34 mouse cellular contexts compared by ENCODE assay signal in genomic region chr6:72315384-72315783, GRCm38 (mm10). TPM values are rescaled to one million over a fixed set of nuclear protein-coding genes. Genes with fewer than 3 reads are reported as not detected.
A peak's percentile ranks its signal among the peaks of the same experiment; 100 is the strongest.
DNase-seq lines count a peak whose midpoint lies in the region; ATAC-seq and TF ChIP-seq lines count a peak whose summit lies in the region.
"Had no signal": no experiment of that assay in that cellular context is flagged by ENCODE, and none has a peak within 500 bp of the region (broad histone marks: within the 10 kb centered on the region; RNA-seq: fewer than 3 reads in every experiment).

No protein-coding gene starts in this region.

- DNase-seq in heart, postnatal 25 days (ENCODE audit: low spot score) = no peak
- no peak for DNase-seq in lung, adult 2 months
- no peak for DNase-seq in lung, postnatal 10 days
- DNase-seq in 416B (ENCODE audit: low read depth) = peak; percentile 40
- no peak for DNase-seq in Patski (ENCODE audit: low read depth, low spot score)
- no peak for DNase-seq in left cerebral cortex, postnatal 25 days (ENCODE audit: low spot score in 2 of 2)
- DNase-seq: adrenal gland, postnatal 10 days; B cell, adult 2 months; cerebellum, adult 9-10 months; cerebellum, postnatal 36 days; gastrocnemius, postnatal 36 days; kidney, adult 18-20 months; kidney, postnatal 25 days; retina, postnatal 1 day; right cerebral cortex, postnatal 14 days; thymus, postnatal 14 days had no signal

- CTCF ChIA-PET in Patski (lab: Charles Lee) = interaction anchor here (1.0 to 2.9 kb wide), 5 partner anchors 10 to 99 kb away, joined by 3 to 11 read pairs (median 5); partner anchors contain the start of gene Ggcx

- H3K27me3 ChIP-seq in heart, embryonic 12.5 days (replicated peaks) = no peaks in the 10 kb centered on the region
- no peaks in the 10 kb centered on the region for H3K27me3 ChIP-seq in Patski
- H3K27me3 ChIP-seq: forebrain, embryonic 13.5 days; kidney, embryonic 15.5 days; limb, embryonic 12.5 days; liver, embryonic 15.5 days; midbrain, embryonic 15.5 days; neural tube, embryonic 15.5 days; stomach, embryonic 15.5 days had no signal

- H3K4me2 ChIP-seq in heart, embryonic 12.5 days = no peak overlapping the region
- H3K4me2 ChIP-seq: forebrain, embryonic 13.5 days; hindbrain, embryonic 14.5 days; kidney, embryonic 15.5 days; limb, embryonic 12.5 days; liver, embryonic 15.5 days; midbrain, embryonic 15.5 days; neural tube, embryonic 15.5 days; stomach, embryonic 15.5 days had no signal

- peak; percentile 86; the same call in 1 of the 2 replicates for TF ChIP-seq POLR2A in lung, adult 2 months (IDR thresholded peaks at IDR 0.05; ENCODE audit: borderline replicate concordance, extremely low read depth, low read depth, low read length)

- H3K27ac ChIP-seq in heart, embryonic 12.5 days (ENCODE audit: poor library complexity, severe bottlenecking) = peak overlapping the region; percentile 68; the same call in 1 of the 2 replicates
- H3K27ac ChIP-seq: forebrain, embryonic 13.5 days; hindbrain, embryonic 14.5 days; kidney, embryonic 15.5 days; limb, embryonic 12.5 days; liver, embryonic 15.5 days; midbrain, embryonic 10.5 days; midbrain, embryonic 15.5 days; neural tube, embryonic 15.5 days; stomach, embryonic 15.5 days had no signal

- TF ChIP-seq CTCF in lung, adult 2 months (IDR thresholded peaks at IDR 0.05; ENCODE audit: insufficient read depth, low read length) = no peak
- no peak for TF ChIP-seq CTCF in Patski (IDR thresholded peaks at IDR 0.05)

- H3K36me3 ChIP-seq in heart, embryonic 12.5 days = peaks cover 41% of the 10 kb centered on the region

- ATAC-seq in heart, embryonic 12.5 days (ENCODE audit: insufficient number of reproducible peaks, low FRiP score) = no peak
- ATAC-seq in Patski = peak; percentile 8
- ATAC-seq: forebrain, embryonic 13.5 days; midbrain, embryonic 15.5 days had no signal

- intact Hi-C loops in heart, postnatal 25 days (cut with DNase I) = no loop called here
- intact Hi-C loops in left cerebral cortex, postnatal 25 days (cut with DNase I) = no loop called here

- 65% methylated on average over 2 of the region's 2 CpGs for WGBS in heart, embryonic 12.5 days
- 70% methylated on average over 2 of the region's 2 CpGs for WGBS in lung, adult 2 months

- peaks cover 46% of the 10 kb centered on the region for H3K4me1 ChIP-seq in heart, embryonic 12.5 days (replicated peaks)
- H3K4me1 ChIP-seq in lung, adult 2 months (ENCODE audit: control insufficient read depth, insufficient read depth, low read length) = peaks cover 3% of the 10 kb centered on the region
- H3K4me1 ChIP-seq: forebrain, embryonic 13.5 days; limb, embryonic 12.5 days; midbrain, embryonic 10.5 days; midbrain, embryonic 15.5 days; neural tube, embryonic 15.5 days; stomach, embryonic 15.5 days had no signal

- in situ Hi-C loops in Patski (cut with MboI; ENCODE audit: low pct_unique_long_range_greater_than_20kb) = no loop called here

- H3K9ac ChIP-seq in heart, embryonic 12.5 days = no peak overlapping the region
- H3K9ac ChIP-seq: forebrain, embryonic 13.5 days; hindbrain, embryonic 14.5 days; kidney, embryonic 15.5 days; limb, embryonic 12.5 days; liver, embryonic 15.5 days; midbrain, embryonic 15.5 days; neural tube, embryonic 15.5 days; stomach, embryonic 15.5 days had no signal

- no peak overlapping the region for H3K4me3 ChIP-seq in heart, embryonic 12.5 days
- no peak overlapping the region for H3K4me3 ChIP-seq in lung, adult 2 months (replicated peaks; ENCODE audit: extremely low read depth, low read depth, low read length)
- H3K4me3 ChIP-seq: forebrain, embryonic 13.5 days; kidney, embryonic 15.5 days; limb, embryonic 12.5 days; liver, embryonic 15.5 days; midbrain, embryonic 10.5 days; midbrain, embryonic 15.5 days; neural tube, embryonic 15.5 days; stomach, embryonic 15.5 days had no signal

- no peaks in the 10 kb centered on the region for H3K9me3 ChIP-seq in heart, embryonic 12.5 days (replicated peaks)
- H3K9me3 ChIP-seq: forebrain, embryonic 13.5 days; kidney, embryonic 15.5 days; limb, embryonic 12.5 days; liver, embryonic 15.5 days; midbrain, embryonic 10.5 days; midbrain, embryonic 15.5 days; neural tube, embryonic 15.5 days; stomach, embryonic 15.5 days had no signal

- POLR2A ChIA-PET in Patski (lab: Charles Lee) = interaction anchor here (1.1 kb wide), 1 partner anchor 22 kb away, joined by 3 read pairs; no protein-coding TSS in a partner anchor

RNA-seq across cellular contexts. Expression of gene Sftpb, which starts 11.0 kb away (rescaled TPM):
- not detected in 2 replicates for polyA plus RNA-seq in heart, embryonic 12.5 days (2016; fragmentation: Nextera tagmentation; extraction: Ambion mirVana)
- total RNA-seq in heart, postnatal 25 days (2021) = under 1 TPM in 1 of 2 experiments, not detected in 1; 0.45 TPM
- 5,575 and 7,301 TPM in 2 replicates for polyA plus RNA-seq in lung, adult 2 months (2012; rRNA removed)
- polyA plus RNA-seq in Patski (2021) = 0.05 TPM
- total RNA-seq in left cerebral cortex, postnatal 25 days (2021) = not detected
- total RNA-seq: gastrocnemius, postnatal 36 days; hematopoietic stem cell, adult 5-6 weeks; layer of hippocampus, adult 18-20 months; layer of hippocampus, postnatal 10 days; left cerebral cortex, adult 18-20 months; left cerebral cortex, postnatal 14 days; liver, adult 2 months had no signal
- polyA plus RNA-seq: embryonic facial prominence, embryonic 11.5 days; forebrain, embryonic 13.5 days; kidney, embryonic 15.5 days; limb, embryonic 12.5 days; liver, adult 2 months; liver, embryonic 15.5 days; midbrain, embryonic 10.5 days; urinary bladder, adult 2 months had no signal

RNA-seq across cellular contexts. Expression of gene Usp39, which starts 29.6 kb away (rescaled TPM):
- 36.0 and 39.7 TPM in 2 replicates for polyA plus RNA-seq in heart, embryonic 12.5 days (2016; fragmentation: Nextera tagmentation; extraction: Ambion mirVana)
- total RNA-seq in heart, postnatal 25 days (2021) = 10 to 100 TPM; 15.7 to 16.6 TPM
- polyA plus RNA-seq in lung, adult 2 months (2012; rRNA removed) = 20.0 and 21.8 TPM in 2 replicates
- 64.7 TPM for polyA plus RNA-seq in Patski (2021)
- 10 to 100 TPM; 32.3 to 34.8 TPM for total RNA-seq in left cerebral cortex, postnatal 25 days (2021)

RNA-seq across cellular contexts. Expression of gene 0610030E20Rik, which starts 31.7 kb away (rescaled TPM):
- polyA plus RNA-seq in heart, embryonic 12.5 days (2016; fragmentation: Nextera tagmentation; extraction: Ambion mirVana) = 17.2 and 19.9 TPM in 2 replicates
- 10 to 100 TPM in 1 of 2 experiments, 1 to 10 TPM in 1; 9.4 to 10.1 TPM for total RNA-seq in heart, postnatal 25 days (2021)
- polyA plus RNA-seq in lung, adult 2 months (2012; rRNA removed) = 19.3 and 21.3 TPM in 2 replicates
- polyA plus RNA-seq in Patski (2021) = 13.8 TPM
- 10 to 100 TPM; 15.1 to 16.9 TPM for total RNA-seq in left cerebral cortex, postnatal 25 days (2021)

RNA-seq across cellular contexts. Expression of gene Tmem150a, which starts 39.9 kb away (rescaled TPM):
- polyA plus RNA-seq in heart, embryonic 12.5 days (2016; fragmentation: Nextera tagmentation; extraction: Ambion mirVana) = 13.3 and 13.5 TPM in 2 replicates
- total RNA-seq in heart, postnatal 25 days (2021) = 10 to 100 TPM; 18.0 to 21.1 TPM
- polyA plus RNA-seq in lung, adult 2 months (2012; rRNA removed) = 60.7 and 71.8 TPM in 2 replicates
- polyA plus RNA-seq in Patski (2021) = 39.8 TPM
- 1 to 10 TPM; 7.9 to 8.7 TPM for total RNA-seq in left cerebral cortex, postnatal 25 days (2021)

RNA-seq across cellular contexts. Expression of gene Rnf181, which starts 51.4 kb away (rescaled TPM):
- 90.0 and 92.9 TPM in 2 replicates for polyA plus RNA-seq in heart, embryonic 12.5 days (2016; fragmentation: Nextera tagmentation; extraction: Ambion mirVana)
- 10 to 100 TPM; 33.9 to 41.2 TPM for total RNA-seq in heart, postnatal 25 days (2021)
- polyA plus RNA-seq in lung, adult 2 months (2012; rRNA removed) = 96.8 and 123 TPM in 2 replicates
- polyA plus RNA-seq in Patski (2021) = 98.4 TPM
- 10 to 100 TPM; 69.9 to 71.1 TPM for total RNA-seq in left cerebral cortex, postnatal 25 days (2021)

Comparison
In these comparisons a context has a peak if more than half of its experiments do, and no peak if none do; other contexts are left out.
1. RNA of gene Sftpb, which starts 11.0 kb away (polyA plus RNA-seq): 5,575 to 7,301 TPM in lung, adult 2 months; 0.05 TPM in Patski (single experiment) and not detected in heart, embryonic 12.5 days; every median in the first group is over 1,000 times any median in the second.